Mouse (Mus musculus): ENCODE measurements around the gene Spg20. TPM values are rescaled to one million over a fixed set of nuclear protein-coding genes. Genes with fewer than 3 reads are reported as not detected.

Gene Spg20
- total and polyA plus RNA-seq, 2 experiments, result 12.6 to 19.1 TPM

GRCm38 (mm10) chr3:55181766-55182165 lies 69.9 kb downstream of the Spg20 start, which contains the start of gene Sohlh2:
Gene Sohlh2 (plus strand): TSS chr3:55182028.
- Histone ChIP-seq H3K36me3 (ENCODE audit: control insufficient read depth, insufficient read depth, low read length) (no peaks in the 10 kb centered on the region), H3K27me3 (ENCODE audit: control insufficient read depth, insufficient read depth, low read length) (no peaks in the 10 kb centered on the region), H3K27ac (replicated peaks; ENCODE audit: insufficient read depth, low read depth, low read length) (no peak within 1 kb of the TSS), H3K4me3 (ENCODE audit: insufficient read depth, low read depth, low read length) (no peak within 1 kb of the TSS), H3K9ac (ENCODE audit: low read depth, low read length) (no peak within 1 kb of the TSS), H3K4me1 (ENCODE audit: control insufficient read depth, insufficient read depth, low read length) (no peaks in the 10 kb centered on the region), H3K79me2 (ENCODE audit: control insufficient read depth, insufficient read depth, low read length) (no peaks in the 10 kb centered on the region)
- 94% methylated on average over 22 of the region's 22 CpGs for WGBS
- no peak for TF ChIP-seq CTCF (IDR thresholded peaks at IDR 0.05; ENCODE audit: low read depth, low read length)
- TF ChIP-seq POLR2A (IDR thresholded peaks at IDR 0.05; ENCODE audit: extremely low read depth, insufficient read depth, low read length), result no peak
- DNase-seq (ENCODE audit: extremely low read depth, low read depth, low spot score), result no peak

Other genes with a start within 250 kb of the Spg20 start
- gene Sertm1, start 196.2 kb upstream of the Spg20 start, total RNA-seq (2014; rRNA removed), result not detected in 2 replicates
- not detected in 2 replicates for gene Sertm1, start 196.2 kb upstream of the Spg20 start, polyA plus RNA-seq (2012; rRNA removed)
- not detected in 2 replicates for gene Ccna1, start 56.6 kb upstream of the Spg20 start, total RNA-seq (2014; rRNA removed)
- gene Ccna1, start 56.6 kb upstream of the Spg20 start, polyA plus RNA-seq (2012; rRNA removed), result not detected in 2 replicates
- gene Ccdc169, start 25.2 kb downstream of the Spg20 start, total RNA-seq (2014; rRNA removed), result 0.09 and 0.40 TPM in 2 replicates
- gene Ccdc169, start 25.2 kb downstream of the Spg20 start, polyA plus RNA-seq (2012; rRNA removed), result not detected in 2 replicates
- gene Sohlh2, start 69.9 kb downstream of the Spg20 start, total RNA-seq (2014; rRNA removed), result not detected in 2 replicates
- not detected in 2 replicates for gene Sohlh2, start 69.9 kb downstream of the Spg20 start, polyA plus RNA-seq (2012; rRNA removed)
- gene Dclk1, start 130.3 kb downstream of the Spg20 start, total RNA-seq (2014; rRNA removed), result 0.20 and 0.46 TPM in 2 replicates
- not detected in 2 replicates for gene Dclk1, start 130.3 kb downstream of the Spg20 start, polyA plus RNA-seq (2012; rRNA removed)